Mouse (Mus musculus) embryonic fibroblast, embryonic 13.5 days (primary cell): ENCODE results near the gene Gabrr1.

ENCODE experiments used
- CTCF ChIP-seq: IDR thresholded peaks from 2 replicates; pipeline ENCODE4 v1.5.1; 2011; ENCODE audit warnings: mild to moderate bottlenecking, control low read depth, low read length, moderate library complexity, borderline replicate concordance; ENCODE audit not compliant: insufficient read depth
- POLR2A ChIP-seq: IDR thresholded peaks from 2 replicates; pipeline ENCODE4 v1.6.1; 2011; ENCODE audit warnings: low read depth, mild to moderate bottlenecking, control low read depth, low read length, moderate library complexity

GRCm38 (mm10) chr4:33208881-33209841 is 76.8 kb downstream of the Gabrr1 start, which contains the start of gene Srsf12:
- TF ChIP-seq CTCF (no peak), POLR2A (no peak)
